Mouse (Mus musculus) heart, adult 18-20 months (tissue): ENCODE data around the gene Lamtor4. TPM values are rescaled to one million over a fixed set of nuclear protein-coding genes. Genes with fewer than 3 reads are reported as not detected.
A peak's percentile ranks its signal among the peaks of the same experiment; 100 is the strongest.
"Not testable (repeated sequence)": the region's sequence is repeated elsewhere in the genome, so short reads cannot be mapped to it uniquely, and the experiment has no call there.

Experiments used
- DNase-seq, 2 experiments: peaks; one replicate each; pipeline ENCODE4 v3.0.0; 2021 to 2022; ENCODE audit warnings: mixed read lengths in 1 of 2
- long read RNA-seq, 2 experiments: library from polyadenylated mRNA; stranded (forward); transcript quantifications; one replicate each; pipeline ENCODE4 v2.0.0; 2021
- total RNA-seq, 2 experiments: library from RNA; stranded (reverse); gene quantifications; 2 replicates each; pipeline ENCODE4 v1.2.3; 2021

Lamtor4 gene
- 10 to 100 TPM; 58.7 to 64.6 TPM for total RNA-seq
- long read RNA-seq, experiment 1, transcript Lamtor4-202 (3 exons, 980 nt) = minor isoform, 17 of 52 reads
- long read RNA-seq, experiment 1, transcript Lamtor4-201 (4 exons, 877 nt) = major isoform, 30 of 52 reads
- long read RNA-seq, experiment 1, partial matches to known transcripts = 4 of 52 reads
- long read RNA-seq, experiment 1, other reads (novel, unspliced or antisense) = 1 of 52 reads
- long read RNA-seq, experiment 2, transcript Lamtor4-202 (3 exons, 980 nt) = minor isoform, 14 of 41 reads
- long read RNA-seq, experiment 2, transcript Lamtor4-201 (4 exons, 877 nt) = major isoform, 26 of 41 reads
- long read RNA-seq, experiment 2, partial matches to known transcripts = 1 of 41 reads
- long read RNA-seq, experiment 2, other reads (novel, unspliced or antisense) = 0 of 41 reads

- peak; percentile 96 to 98 for DNase-seq
Measured at GRCm38 (mm10) chr5:138255353-138256093, at the start of gene Lamtor4. Gene Lamtor4, plus strand, starts transcription at chr5:138255482.

GRCm38 (mm10) chr5:138207253-138207652 lies 48.0 kb upstream of the Lamtor4 start:
- DNase-seq = peak in 1 of 2 experiments; percentile 47

- DNase-seq = no peak
Measured at GRCm38 (mm10) chr5:138207873-138208272, 47.4 kb upstream of the Lamtor4 start.

- DNase-seq = not testable (repeated sequence)
Measured at GRCm38 (mm10) chr5:138216632-138217031, 38.6 kb upstream of the Lamtor4 start.

GRCm38 (mm10) chr5:138219864-138220263 lies 35.4 kb upstream of the Lamtor4 start:
- no peak for DNase-seq

GRCm38 (mm10) chr5:138222111-138222510 lies 33.2 kb upstream of the Lamtor4 start:
- peak; percentile 83 to 91 for DNase-seq

GRCm38 (mm10) chr5:138223287-138223686 lies 32.0 kb upstream of the Lamtor4 start:
- no peak for DNase-seq

GRCm38 (mm10) chr5:138225700-138226099 lies 29.6 kb upstream of the Lamtor4 start, which contains the start of gene Nxpe5:
Gene Nxpe5, plus strand, starts transcription at chr5:138225898.
- no peak for DNase-seq

- DNase-seq = no peak
Measured at GRCm38 (mm10) chr5:138226491-138226890, 28.8 kb upstream of the Lamtor4 start.

- DNase-seq = peak in 1 of 2 experiments; percentile 41
Measured at GRCm38 (mm10) chr5:138227367-138227766, 27.9 kb upstream of the Lamtor4 start.

- peak; percentile 16 to 43 for DNase-seq
Measured at GRCm38 (mm10) chr5:138228026-138228425, 27.3 kb upstream of the Lamtor4 start.

- DNase-seq = peak in 1 of 2 experiments; percentile 12
Measured at GRCm38 (mm10) chr5:138229511-138229910, 25.8 kb upstream of the Lamtor4 start.

GRCm38 (mm10) chr5:138233778-138234177 lies 21.5 kb upstream of the Lamtor4 start:
- no peak for DNase-seq

GRCm38 (mm10) chr5:138234224-138234623 lies 21.1 kb upstream of the Lamtor4 start:
- DNase-seq = no peak

GRCm38 (mm10) chr5:138241511-138241910 lies 13.8 kb upstream of the Lamtor4 start:
- no peak for DNase-seq

GRCm38 (mm10) chr5:138251144-138251543 lies 4.1 kb upstream of the Lamtor4 start:
- no peak for DNase-seq

GRCm38 (mm10) chr5:138253061-138253460 lies 2.2 kb upstream of the Lamtor4 start:
- DNase-seq = no peak

- no peak for DNase-seq
Measured at GRCm38 (mm10) chr5:138256094-138256467, 799 bp downstream of the Lamtor4 start.

GRCm38 (mm10) chr5:138256966-138257584 lies 1.8 kb downstream of the Lamtor4 start:
- peak in 1 of 2 experiments; percentile 47 for DNase-seq

- no peak for DNase-seq
Measured at GRCm38 (mm10) chr5:138257585-138257978, 2.3 kb downstream of the Lamtor4 start.

GRCm38 (mm10) chr5:138258078-138258477 lies 2.8 kb downstream of the Lamtor4 start:
- no peak for DNase-seq

- DNase-seq = no peak
Measured at GRCm38 (mm10) chr5:138258542-138258941, 3.3 kb downstream of the Lamtor4 start.

GRCm38 (mm10) chr5:138258993-138259392 lies 3.7 kb downstream of the Lamtor4 start:
- no peak for DNase-seq
